Comparison of ENCODE assay signal across 19 mouse cellular contexts in genomic region chr17:66783601-66784000, GRCm38 (mm10).
"Had no signal": no experiment of that assay in that cellular context is flagged by ENCODE, and none has a peak within 500 bp of the region (broad histone marks: within the 10 kb centered on the region; RNA-seq: fewer than 3 reads in every experiment).

No protein-coding gene starts in this region.

- H3K9me3 ChIP-seq: limb, embryonic 10.5 days; limb, embryonic 13.5 days; liver, embryonic 12.5 days; liver, embryonic 15.5 days; lung, embryonic 15.5 days; midbrain, embryonic 12.5 days; neural tube, embryonic 13.5 days had no signal

- H3K4me1 ChIP-seq: liver, embryonic 12.5 days; liver, embryonic 15.5 days; lung, embryonic 15.5 days; megakaryocyte, embryonic 14.5 days had no signal

- H3K27ac ChIP-seq: limb, embryonic 10.5 days; limb, embryonic 13.5 days; liver, embryonic 12.5 days; liver, embryonic 15.5 days; lung, embryonic 15.5 days; midbrain, embryonic 12.5 days; neural tube, embryonic 13.5 days had no signal

- ATAC-seq: liver, embryonic 12.5 days had no signal

- H3K36me3 ChIP-seq: limb, embryonic 10.5 days; limb, embryonic 13.5 days; liver, embryonic 12.5 days; liver, embryonic 15.5 days; lung, embryonic 15.5 days; midbrain, embryonic 12.5 days; neural tube, embryonic 13.5 days had no signal

- H3K9ac ChIP-seq: limb, embryonic 13.5 days; liver, embryonic 12.5 days; liver, embryonic 15.5 days; lung, embryonic 15.5 days; midbrain, embryonic 12.5 days; neural tube, embryonic 13.5 days had no signal

- H3K4me2 ChIP-seq: limb, embryonic 13.5 days; liver, embryonic 12.5 days; liver, embryonic 15.5 days; lung, embryonic 15.5 days; midbrain, embryonic 12.5 days; neural tube, embryonic 13.5 days had no signal

- DNase-seq: kidney, adult 11 months; kidney, adult 8-10 months; kidney, postnatal 14 days; kidney, postnatal 4 days; liver; lung, adult 18-20 months; lung, postnatal 10 days; lung, postnatal 36 days; thymus, adult 18-20 months; thymus, postnatal 36 days had no signal

- H3K27me3 ChIP-seq: liver, embryonic 12.5 days; liver, embryonic 15.5 days; lung, embryonic 15.5 days; megakaryocyte, embryonic 14.5 days; midbrain, embryonic 12.5 days; neural tube, embryonic 13.5 days had no signal

- H3K4me3 ChIP-seq: limb, embryonic 10.5 days; limb, embryonic 13.5 days; liver, embryonic 12.5 days; liver, embryonic 15.5 days; lung, embryonic 15.5 days; megakaryocyte, embryonic 14.5 days; midbrain, embryonic 12.5 days; myocyte; neural tube, embryonic 13.5 days had no signal
